In the genomic region with DNA sequence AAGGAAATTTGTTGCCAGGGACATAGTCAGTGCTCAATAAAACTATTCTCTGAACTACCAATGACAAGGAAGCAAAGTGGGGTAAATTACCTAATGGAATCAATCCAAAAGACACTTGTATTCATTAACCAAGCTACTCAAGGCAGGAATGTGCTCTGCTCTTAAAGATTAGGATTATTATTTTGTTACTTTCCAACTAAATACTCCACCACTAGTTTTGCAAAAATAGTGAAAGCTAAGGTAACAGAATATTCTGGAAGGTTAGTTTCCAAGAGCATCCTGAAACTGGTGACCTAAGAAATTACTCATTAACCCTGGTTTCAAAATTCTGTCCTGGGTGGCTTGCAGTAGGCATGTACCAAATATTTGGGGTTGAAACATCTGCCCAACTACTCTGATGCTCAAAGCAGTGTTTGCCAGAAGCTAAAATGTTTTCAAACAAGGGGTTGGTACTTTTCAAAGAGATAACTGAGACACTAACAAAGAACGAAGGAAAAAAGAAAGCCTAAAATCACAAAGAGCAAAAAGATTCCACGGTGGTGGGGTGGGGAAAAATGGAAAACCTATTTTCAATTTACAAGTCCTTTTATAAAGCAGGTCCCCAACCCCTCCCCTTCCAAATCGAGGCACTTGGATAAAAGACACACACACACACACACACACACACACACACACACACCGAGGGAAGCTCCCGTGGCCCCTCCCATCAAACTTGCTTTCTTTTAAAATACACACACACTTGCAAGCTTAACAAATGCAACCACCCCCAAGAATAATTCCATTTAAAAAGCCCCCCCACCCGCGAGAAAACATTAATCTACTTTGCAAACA, we compare ENCODE assay signal across 8 mouse cellular contexts. TPM values are rescaled to one million over a fixed set of nuclear protein-coding genes. Genes with fewer than 3 reads are reported as not detected.
A peak's percentile ranks its signal among the peaks of the same experiment; 100 is the strongest.
DNase-seq lines count a peak whose midpoint lies in the region; ATAC-seq lines count a peak whose summit lies in the region.

No protein-coding gene starts in this region.

- H3K9ac ChIP-seq in lung, embryonic 15.5 days, result peak overlapping the region; percentile 96
- peak overlapping the region; percentile 100 for H3K9ac ChIP-seq in embryonic facial prominence, embryonic 12.5 days
- H3K9ac ChIP-seq in intestine, embryonic 15.5 days, result peak overlapping the region; percentile 98

- no peaks in the 10 kb centered on the region for H3K27me3 ChIP-seq in lung, embryonic 15.5 days
- H3K27me3 ChIP-seq in embryonic facial prominence, embryonic 12.5 days, result no peaks in the 10 kb centered on the region
- H3K27me3 ChIP-seq in intestine, embryonic 15.5 days (replicated peaks), result no peaks in the 10 kb centered on the region

- H3K36me3 ChIP-seq in lung, embryonic 15.5 days, result peaks cover 17% of the 10 kb centered on the region; the same call in 1 of the 2 replicates
- H3K36me3 ChIP-seq in embryonic facial prominence, embryonic 12.5 days, result no peaks in the 10 kb centered on the region
- no peaks in the 10 kb centered on the region for H3K36me3 ChIP-seq in intestine, embryonic 15.5 days

- peak overlapping the region; percentile 89 for H3K4me3 ChIP-seq in lung, embryonic 15.5 days
- peak overlapping the region; percentile 98 for H3K4me3 ChIP-seq in embryonic facial prominence, embryonic 12.5 days
- peak overlapping the region; percentile 93 for H3K4me3 ChIP-seq in intestine, embryonic 15.5 days (replicated peaks)

- H3K27ac ChIP-seq in lung, embryonic 15.5 days, result peak overlapping the region; percentile 100
- H3K27ac ChIP-seq in embryonic facial prominence, embryonic 12.5 days, result peak overlapping the region; percentile 100
- H3K27ac ChIP-seq in intestine, embryonic 15.5 days, result peak overlapping the region; percentile 99

- whole genome bisulfite sequencing in lung, embryonic 15.5 days, result 2% methylated on average over 7 of the region's 7 CpGs
- WGBS in embryonic facial prominence, embryonic 12.5 days, result 2% methylated on average over 7 of the region's 7 CpGs
- WGBS in intestine, embryonic 15.5 days, result 2% methylated on average over 7 of the region's 7 CpGs

- H3K9me3 ChIP-seq in lung, embryonic 15.5 days, result no peaks in the 10 kb centered on the region
- H3K9me3 ChIP-seq in embryonic facial prominence, embryonic 12.5 days, result no peaks in the 10 kb centered on the region
- no peaks in the 10 kb centered on the region for H3K9me3 ChIP-seq in intestine, embryonic 15.5 days

- no peak for ATAC-seq in lung, embryonic 15.5 days (ENCODE audit: borderline replicate concordance, extremely low read depth, low FRiP score, low TSS enrichment)
- ATAC-seq in embryonic facial prominence, embryonic 12.5 days (ENCODE audit: insufficient number of reproducible peaks, insufficient read depth, low FRiP score, low TSS enrichment), result no peak
- ATAC-seq in intestine, embryonic 15.5 days, result no peak
- ATAC-seq in monocyte, adult 5-6 weeks (replicated peaks; ENCODE audit: insufficient number of reproducible peaks, low FRiP score, low TSS enrichment, poor library complexity, severe bottlenecking), result no peak

- H3K4me2 ChIP-seq in lung, embryonic 15.5 days, result peak overlapping the region; percentile 88
- H3K4me2 ChIP-seq in embryonic facial prominence, embryonic 12.5 days (replicated peaks), result peak overlapping the region; percentile 95
- peak overlapping the region; percentile 87 for H3K4me2 ChIP-seq in intestine, embryonic 15.5 days (replicated peaks)

- H3K4me1 ChIP-seq in lung, embryonic 15.5 days, result peaks cover 53% of the 10 kb centered on the region
- H3K4me1 ChIP-seq in embryonic facial prominence, embryonic 12.5 days, result peaks cover 41% of the 10 kb centered on the region
- peaks cover 32% of the 10 kb centered on the region for H3K4me1 ChIP-seq in intestine, embryonic 15.5 days (replicated peaks)

- no peak for DNase-seq in lung, adult 18-20 months
- DNase-seq in lung, postnatal 36 days, result peak; percentile 52
- no peak for DNase-seq in gastrocnemius, postnatal 25 days
- DNase-seq in left cerebral cortex, adult 9 months (ENCODE audit: low spot score in 2 of 2), result no peak

RNA-seq across cellular contexts. Expression of a gene that starts 11.0 kb away (rescaled TPM):
- 34.8 and 36.8 TPM in 2 replicates for polyA plus RNA-seq in lung, embryonic 15.5 days (2015; fragmentation: Nextera tagmentation; extraction: Ambion mirVana)
- 24.9 and 29.2 TPM in 2 replicates for polyA plus RNA-seq in embryonic facial prominence, embryonic 12.5 days (2016; fragmentation: Nextera tagmentation; extraction: Ambion mirVana)
- polyA plus RNA-seq in intestine, embryonic 15.5 days (2015; fragmentation: Nextera tagmentation; extraction: Ambion mirVana), result 30.5 and 34.1 TPM in 2 replicates
- 1.2 to 9.9 TPM (median 2.8 TPM) in 3 replicates for total RNA-seq in monocyte, adult 5-6 weeks (2017)
- 10 to 100 TPM in 1 of 2 experiments, 1 to 10 TPM in 1; 9.9 to 11.2 TPM for total RNA-seq in gastrocnemius, postnatal 25 days (2021)
